Mouse (Mus musculus) liver, embryonic 14.5 days (tissue): Measurements from ENCODE around the gene Myt1. TPM values are rescaled to one million over a fixed set of nuclear protein-coding genes. Genes with fewer than 3 reads are reported as not detected.

ENCODE experiments used
- ATAC-seq: fragments of 200-750 bp; cut with Nextera tagmentation; 2 replicates; pipeline ENCODE4 v1.8.0; 2017; ENCODE audit warnings: moderate number of reproducible peaks, mild to moderate bottlenecking, moderate library complexity; ENCODE audit not compliant: insufficient read depth
- DNase-seq, 3 experiments: peaks; one replicate each; pipeline ENCODE4 v3.0.0-alpha.2; 2012 to 2013; ENCODE audit warnings: low read depth in 3 of 3, low spot score in 3 of 3
- H3K27ac ChIP-seq: fragments of 300-500 bp; sonication (generic); 2 replicates; pipeline ENCODE4 v1.5.1; 2014; ENCODE audit warnings: moderate library complexity, mild to moderate bottlenecking, control low read depth, inconsistent platforms
- H3K27me3 ChIP-seq: fragments of 300-500 bp; sonication (generic); 2 replicates; pipeline ENCODE4 v1.6.1; 2014; ENCODE audit warnings: mild to moderate bottlenecking, low read length, moderate library complexity; ENCODE audit not compliant: control insufficient read depth, insufficient read depth
- H3K36me3 ChIP-seq: fragments of 300-500 bp; sonication (generic); replicated peaks from 2 replicates; pipeline ENCODE4 v1.6.1; 2014; ENCODE audit warnings: low read depth; ENCODE audit not compliant: control insufficient read depth, insufficient read depth
- H3K4me1 ChIP-seq, 2 experiments: fragments of 200-500 bp in 1 of 2; fragments of 300-500 bp in 1 of 2; sonication (generic) in 1 of 2; replicated peaks; 2 replicates each; pipeline ENCODE4 v1.6.1; 2012 to 2014; ENCODE audit warnings: antibody characterized with exemption in 1 of 2, inconsistent platforms in 1 of 2, low read length in 1 of 2; ENCODE audit not compliant: control insufficient read depth in 2 of 2, insufficient read depth in 2 of 2
- H3K4me2 ChIP-seq: fragments of 300-500 bp; sonication (generic); 2 replicates; pipeline ENCODE4 v1.6.1; 2014; ENCODE audit warnings: low read depth, mild to moderate bottlenecking, control low read depth, moderate library complexity
- H3K4me3 ChIP-seq, 2 experiments: fragments of 200-500 bp in 1 of 2; fragments of 300-500 bp in 1 of 2; sonication (generic) in 1 of 2; 2 replicates each; pipeline ENCODE4 v1.5.1; 2012 to 2014; ENCODE audit warnings: low read depth in 2 of 2, low read length in 2 of 2, mild to moderate bottlenecking in 2 of 2, control low read depth in 1 of 2, inconsistent platforms in 1 of 2, moderate library complexity in 1 of 2; ENCODE audit not compliant: insufficient read depth in 1 of 2
- H3K9ac ChIP-seq: fragments of 300-500 bp; sonication (generic); replicated peaks from 2 replicates; pipeline ENCODE4 v1.6.1; 2014; ENCODE audit warnings: mild to moderate bottlenecking, control low read depth, moderate library complexity
- H3K9me3 ChIP-seq: fragments of 300-500 bp; sonication (generic); 2 replicates; pipeline ENCODE4 v1.6.1; 2016; ENCODE audit warnings: low read length, mixed read lengths; ENCODE audit not compliant: control insufficient read depth
- CTCF ChIP-seq: IDR thresholded peaks from 2 replicates; pipeline ENCODE4 v1.5.1; 2016; ENCODE audit warnings: antibody characterized with exemption, low read depth, control low read depth
- EP300 ChIP-seq: IDR thresholded peaks from 2 replicates; pipeline ENCODE4 v1.6.1; 2016; ENCODE audit warnings: antibody characterized with exemption, low read depth
- WGBS: fragments of 180-500 bp; shearing (Covaris S2); extraction: QIAGEN DNeasy Blood & Tissue Kit; methylation state at CpG from one replicate; pipeline ENCODE4 v1.1.7; 2014; ENCODE audit not compliant: insufficient replicate concordance; 5-methylcytosine and 5-hydroxymethylcytosine counted together
- polyA plus RNA-seq, 2 experiments: library from polyadenylated mRNA; depleted of rRNA in 1 of 2; stranded (reverse) in 1 of 2; unstranded in 1 of 2; fragments of >200 nt; fragmentation: Nextera tagmentation in 1 of 2; extraction: Ambion mirVana in 1 of 2; gene quantifications; 2 replicates each; pipeline versions ENCODE4 v1.2.1 to v1.2.3; 2012 to 2014

Gene Myt1
- polyA plus RNA-seq (2012; rRNA removed) (0.02 and 0.09 TPM in 2 replicates), polyA plus RNA-seq (2014; fragmentation: Nextera tagmentation; extraction: Ambion mirVana) (not detected in 2 replicates)

DNA sequence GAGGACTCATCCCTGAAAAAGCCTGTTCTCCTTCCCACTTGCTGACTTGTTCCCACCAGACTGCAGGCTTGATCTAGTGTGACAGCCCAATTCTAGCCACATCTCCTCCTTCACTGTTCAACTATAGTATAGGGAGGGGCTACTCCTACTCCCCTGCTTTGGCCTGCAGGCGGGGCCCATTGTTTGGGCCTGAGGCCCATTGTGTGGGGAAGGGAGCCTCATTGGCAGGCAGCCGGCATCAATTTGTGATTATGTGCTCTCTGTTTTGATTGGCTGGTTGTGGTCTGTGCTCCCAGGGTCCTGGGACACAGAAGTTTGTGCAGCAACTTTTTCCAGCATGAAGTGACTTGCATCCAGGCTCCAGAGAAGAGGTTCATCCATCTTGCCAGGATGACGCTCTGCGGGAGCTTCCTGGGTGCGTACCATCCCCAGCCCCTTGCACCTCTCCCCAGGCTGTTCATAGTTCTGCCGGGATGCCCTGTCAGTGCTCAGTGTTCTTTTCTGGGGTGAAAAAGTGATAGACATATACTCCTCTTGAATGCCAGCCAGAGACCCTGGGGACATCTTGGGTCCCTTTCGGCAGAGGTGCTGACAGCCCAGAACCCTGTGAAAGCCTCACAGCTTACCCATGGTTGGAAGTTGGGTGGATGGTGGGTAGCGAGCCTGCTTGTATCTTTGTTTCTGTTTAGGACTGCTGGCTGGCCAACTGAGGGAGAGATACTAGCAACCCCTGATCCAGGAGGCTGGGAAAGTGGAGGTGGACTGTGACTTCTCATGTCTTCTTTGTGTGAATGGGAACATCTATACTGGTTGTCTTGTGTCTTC lies at the start of gene Myt1:
Myt1 (plus strand) TSS at position 327 of the 825 bp plus-strand sequence.
- no peaks in the 10 kb centered on the region for H3K4me1 ChIP-seq
- H3K27me3 ChIP-seq, result no peaks in the 10 kb centered on the region
- H3K9ac ChIP-seq, result no peak within 1 kb of the TSS
- no peak for TF ChIP-seq CTCF
- no peak for TF ChIP-seq EP300
- DNase-seq, result no peak
- H3K4me2 ChIP-seq, result no peak within 1 kb of the TSS
- no peak within 1 kb of the TSS for H3K4me3 ChIP-seq
- H3K27ac ChIP-seq, result no peak within 1 kb of the TSS
- ATAC-seq, result no peak
- H3K9me3 ChIP-seq, result no peaks in the 10 kb centered on the region
- WGBS, result 45% methylated on average over 8 of the region's 8 CpGs
- no peaks in the 10 kb centered on the region for H3K36me3 ChIP-seq

DNA sequence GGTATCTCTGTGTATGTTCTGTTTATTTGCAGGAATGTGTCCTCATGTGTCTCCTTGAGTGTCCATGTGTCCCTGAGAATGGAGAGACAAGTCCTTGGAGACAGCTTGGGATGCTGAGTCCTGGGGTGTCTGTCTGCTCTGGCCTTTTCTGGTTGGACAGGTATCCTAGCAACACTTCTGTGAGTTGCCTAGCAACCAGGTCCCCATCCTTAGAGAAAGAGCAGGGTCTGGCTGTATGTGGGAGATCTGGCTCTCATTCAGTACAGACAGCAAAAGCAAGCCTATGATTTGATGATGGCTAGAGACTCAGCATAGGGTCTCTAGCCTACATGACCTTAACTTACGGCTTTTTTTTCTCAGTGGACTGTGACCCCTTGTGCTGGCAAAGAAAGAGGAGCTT lies 49.4 kb upstream of the Myt1 start:
- no peak overlapping the region for H3K4me2 ChIP-seq
- H3K4me3 ChIP-seq, result no peak overlapping the region
- 82% methylated on average over 1 of the region's 1 CpGs for WGBS
- H3K9me3 ChIP-seq, result no peaks in the 10 kb centered on the region
- DNase-seq (no peak), ATAC-seq (no peak)
- TF ChIP-seq EP300 (no peak), CTCF (no peak)
- H3K27me3 ChIP-seq, result no peaks in the 10 kb centered on the region
- H3K9ac ChIP-seq, result no peak overlapping the region
- no peaks in the 10 kb centered on the region for H3K36me3 ChIP-seq
- no peak overlapping the region for H3K27ac ChIP-seq
- H3K4me1 ChIP-seq, result 0 out of 4 replicates have a peak, but pooled peaks cover 0 to 5% of the 10 kb centered on the region in 2 experiments

DNA sequence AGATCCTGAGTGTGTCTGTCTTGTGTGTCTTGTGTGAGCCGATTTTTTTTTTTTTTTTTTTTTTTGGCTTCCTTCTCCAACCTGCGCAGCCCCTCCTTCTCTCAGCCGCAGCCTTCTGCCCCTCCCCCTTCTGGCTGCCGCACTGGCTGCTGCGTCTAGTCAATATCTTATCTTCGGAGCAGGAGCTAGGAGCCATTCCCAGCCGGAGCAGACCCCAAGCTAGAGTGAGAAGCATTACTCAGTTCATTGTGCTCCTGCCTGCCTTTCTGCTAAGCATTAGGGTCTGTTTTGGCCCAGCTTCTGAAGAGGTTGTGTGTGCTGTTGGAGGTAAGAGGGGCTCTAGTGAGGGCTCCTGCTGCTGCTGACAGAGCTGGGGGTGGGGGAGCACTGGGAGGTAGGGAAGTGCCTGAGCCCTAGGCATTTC lies 48.2 kb upstream of the Myt1 start, which contains the start of gene Oprl1:
Oprl1 (plus strand) TSS at position 114 of the 424 bp plus-strand sequence.
- ATAC-seq (no peak), DNase-seq (no peak)
- 3% methylated on average over 7 of the region's 7 CpGs for WGBS
- Histone ChIP-seq H3K4me1 (0 out of 4 replicates have a peak, but pooled peaks cover 0 to 5% of the 10 kb centered on the region in 2 experiments), H3K9me3 (no peaks in the 10 kb centered on the region), H3K4me3 (0 out of 4 replicates have a peak within 1 kb of the TSS, but pooled peaks of 1 of the 2 experiments have one; percentile 22), H3K4me2 (no peak within 1 kb of the TSS), H3K36me3 (no peaks in the 10 kb centered on the region), H3K9ac (no peak within 1 kb of the TSS), H3K27ac (no peak within 1 kb of the TSS), H3K27me3 (no peaks in the 10 kb centered on the region)
- TF ChIP-seq EP300 (no peak), CTCF (no peak)

- Histone ChIP-seq H3K4me2 (no peak overlapping the region), H3K9ac (no peak overlapping the region), H3K27ac (no peak overlapping the region), H3K4me3 (no peak overlapping the region), H3K9me3 (no peaks in the 10 kb centered on the region), H3K27me3 (no peaks in the 10 kb centered on the region), H3K4me1 (0 out of 4 replicates have a peak, but pooled peaks cover 0 to 5% of the 10 kb centered on the region in 2 experiments), H3K36me3 (no peaks in the 10 kb centered on the region)
- WGBS, result 53% methylated on average over 3 of the region's 3 CpGs
- no peak for TF ChIP-seq CTCF
- TF ChIP-seq EP300, result no peak
- DNase-seq (no peak), ATAC-seq (no peak)
Measured at GRCm38 (mm10) chr2:181715382-181715781, 47.8 kb upstream of the Myt1 start.

DNA sequence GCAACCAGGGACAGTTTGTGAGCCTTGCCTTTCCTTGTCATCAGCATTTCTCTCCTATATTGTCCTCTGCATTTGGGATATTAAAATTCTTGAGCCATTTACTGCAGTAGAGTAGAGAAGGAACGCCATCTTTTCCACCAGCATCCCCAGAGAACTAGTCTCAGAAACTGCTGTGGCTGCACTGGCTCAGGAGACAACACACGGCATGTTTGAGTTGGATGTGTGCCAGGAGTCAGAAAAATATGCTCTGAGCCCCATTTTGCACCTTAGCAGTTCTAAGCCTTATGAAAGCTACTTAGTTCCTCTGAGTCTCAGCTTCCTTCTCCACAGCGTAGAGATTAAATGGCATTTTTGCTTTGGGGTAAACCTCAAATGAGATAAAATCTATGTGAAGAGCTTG lies 46.1 kb upstream of the Myt1 start:
- WGBS, result 35% methylated on average over 3 of the region's 3 CpGs
- DNase-seq, result no peak
- Histone ChIP-seq H3K27me3 (no peaks in the 10 kb centered on the region), H3K4me1 (0 out of 4 replicates have a peak, but pooled peaks cover 0 to 5% of the 10 kb centered on the region in 2 experiments), H3K36me3 (no peaks in the 10 kb centered on the region), H3K4me2 (no peak overlapping the region), H3K9ac (no peak overlapping the region), H3K27ac (no peak overlapping the region), H3K4me3 (no peak overlapping the region), H3K9me3 (no peaks in the 10 kb centered on the region)
- ATAC-seq, result no peak
- TF ChIP-seq CTCF, result no peak
- TF ChIP-seq EP300, result no peak
